Mouse (Mus musculus): ENCODE measurements at regions not wholly inside any gene's neighbourhood (a gene's known extent, or its start where the extent isn't known, plus 50 kb on each side); places are given as distances from the start of the nearest gene placed in this dataset.

DNA sequence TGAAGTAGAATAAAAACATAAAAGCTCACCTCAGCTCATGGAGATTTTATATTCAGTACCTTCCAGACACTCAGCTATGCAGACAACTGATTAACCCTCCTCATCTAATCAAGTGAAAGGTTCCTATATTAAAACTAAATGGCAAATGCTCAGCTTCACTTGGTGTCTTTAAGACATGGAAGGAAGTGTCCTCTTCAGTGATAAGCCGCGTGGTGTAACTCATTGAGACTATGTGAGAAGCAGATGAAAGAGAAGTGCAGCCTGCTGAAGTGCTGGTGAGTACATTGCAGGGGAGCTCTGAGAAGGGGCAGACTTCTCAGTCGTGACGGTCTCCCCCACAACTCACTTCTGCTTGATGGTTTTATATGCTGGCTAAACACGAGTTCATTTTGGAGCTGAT, 86.6 kb upstream of the Lgalsl start:
- no peak for ATAC-seq (replicated peaks; ENCODE audit: low FRiP score, low TSS enrichment, poor library complexity, severe bottlenecking)

DNA sequence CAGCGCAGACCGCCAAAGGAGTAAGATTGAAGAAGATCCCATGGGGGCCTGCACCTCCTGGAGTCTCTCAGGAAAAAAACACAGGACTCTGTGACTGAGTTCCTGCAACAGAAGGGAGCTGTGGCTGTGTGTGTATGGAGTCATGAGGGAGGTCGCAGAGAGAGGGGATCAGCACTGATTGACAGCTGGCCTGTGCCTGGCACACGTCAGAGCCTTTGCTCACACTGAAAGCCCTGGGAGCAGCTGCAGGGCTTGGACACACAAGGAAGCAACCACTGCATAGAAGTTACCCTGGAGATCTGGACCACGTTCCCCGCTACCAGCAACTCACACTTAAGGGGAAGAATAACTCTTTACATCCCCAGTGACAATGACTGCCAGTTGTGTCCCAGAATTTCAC, 92.3 kb upstream of the Lgalsl start:
- no peak for ATAC-seq (replicated peaks; ENCODE audit: low FRiP score, low TSS enrichment, poor library complexity, severe bottlenecking)

DNA sequence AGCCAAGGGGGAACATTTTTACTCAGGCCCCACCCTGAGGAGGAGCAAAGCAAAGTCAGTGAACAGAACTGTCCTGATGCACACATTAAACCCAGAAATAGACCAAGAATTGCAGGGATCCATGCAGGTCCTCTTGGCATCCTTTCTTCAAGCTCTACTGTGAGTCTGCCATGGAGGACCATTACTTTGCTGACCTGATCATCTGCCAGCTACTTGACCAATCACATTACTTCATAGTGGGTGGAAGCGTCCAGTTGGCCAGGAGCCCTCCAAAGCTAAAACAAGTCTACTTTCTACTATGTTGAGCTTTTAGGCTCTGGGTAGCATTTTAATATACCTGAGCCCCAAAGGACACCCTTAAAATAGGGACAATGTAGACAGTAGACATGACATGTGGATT, 98.6 kb upstream of the Lgalsl start:
- no peak for ATAC-seq (replicated peaks; ENCODE audit: low FRiP score, low TSS enrichment, poor library complexity, severe bottlenecking)

DNA sequence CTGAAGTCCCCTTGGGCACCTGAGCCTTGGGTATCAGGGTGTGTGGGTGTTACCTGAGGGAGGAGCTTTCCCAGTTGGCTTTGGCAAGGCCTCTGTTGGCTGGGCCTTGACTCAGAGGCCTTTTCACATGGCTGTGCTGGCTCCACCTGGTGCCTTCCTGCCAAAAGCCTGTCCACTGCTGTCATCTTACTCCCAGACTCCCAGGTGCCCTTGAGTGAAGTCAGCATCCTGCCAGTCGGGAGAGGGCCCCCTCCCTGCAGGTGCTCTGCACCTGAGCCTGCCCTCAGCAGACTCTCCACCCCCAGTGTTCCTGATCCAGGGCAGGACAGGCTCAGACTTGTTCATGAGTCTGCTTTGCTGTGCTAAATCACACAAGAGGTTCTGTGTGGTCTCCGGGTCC, 99.2 kb upstream of the Lgalsl start:
- no peak for ATAC-seq (replicated peaks; ENCODE audit: low FRiP score, low TSS enrichment, poor library complexity, severe bottlenecking)

DNA sequence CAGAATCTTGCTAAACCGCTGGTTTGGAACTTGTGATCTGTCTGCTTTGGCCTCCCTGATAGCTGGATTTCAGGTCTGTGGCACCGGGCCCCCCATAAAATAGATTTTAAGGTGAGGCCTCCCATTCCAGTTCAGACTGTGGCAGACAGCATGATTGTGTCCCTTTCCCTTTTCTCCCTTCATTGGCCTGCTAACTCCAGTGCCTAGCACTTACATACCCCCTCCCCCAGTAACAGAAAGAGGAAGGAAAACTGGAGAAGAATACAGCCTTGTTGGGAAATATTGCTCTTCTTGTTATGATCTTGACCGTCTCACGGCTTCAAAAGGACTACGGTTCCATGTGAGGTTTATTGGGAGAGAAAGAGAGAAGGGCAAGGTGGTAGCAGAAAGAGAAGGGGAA, 99.7 kb upstream of the Lgalsl start:
- ATAC-seq (replicated peaks; ENCODE audit: low FRiP score, low TSS enrichment, poor library complexity, severe bottlenecking): no peak

DNA sequence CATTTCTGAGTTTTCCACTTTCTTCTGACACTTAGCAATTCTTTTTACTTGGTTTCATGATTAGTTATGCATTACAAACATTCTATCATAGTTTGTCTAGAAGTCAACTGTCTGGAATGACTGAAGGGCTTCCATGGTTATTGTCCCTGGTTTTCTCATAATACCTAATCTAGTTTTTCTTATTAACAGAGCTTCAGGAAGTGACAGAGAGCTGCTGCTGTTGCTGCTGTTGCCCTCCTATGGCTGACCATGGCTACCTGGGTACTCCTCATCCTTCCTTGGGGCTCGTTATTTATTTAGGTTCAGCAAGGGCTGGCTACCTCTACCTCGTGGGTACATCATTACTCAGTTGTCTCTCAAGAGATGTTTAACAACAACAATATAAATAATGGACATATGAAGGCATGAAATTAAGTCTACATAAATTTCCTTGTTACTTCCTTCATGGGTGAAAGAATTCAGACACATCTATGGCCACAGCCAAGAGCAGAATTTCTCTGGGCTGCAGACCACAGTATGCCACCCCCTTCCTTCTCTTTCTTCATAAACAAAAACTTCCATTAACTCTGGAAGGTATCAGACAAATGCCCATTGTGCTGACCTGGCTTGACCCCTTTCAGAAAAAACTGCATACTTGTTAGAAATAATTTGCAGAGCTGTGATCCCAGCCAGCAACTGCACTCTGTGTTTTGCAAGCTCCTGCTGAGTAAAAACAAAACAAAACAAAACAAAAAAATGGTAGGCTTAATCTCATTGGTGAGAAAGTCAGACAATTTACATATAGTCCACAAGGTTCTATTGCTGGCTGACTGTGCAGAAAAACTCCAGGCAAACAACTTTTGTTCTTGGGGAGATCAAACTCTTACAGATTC, 103.6 kb upstream of the Lgalsl start:
- ATAC-seq (replicated peaks; ENCODE audit: low FRiP score, low TSS enrichment, poor library complexity, severe bottlenecking): no peak

DNA sequence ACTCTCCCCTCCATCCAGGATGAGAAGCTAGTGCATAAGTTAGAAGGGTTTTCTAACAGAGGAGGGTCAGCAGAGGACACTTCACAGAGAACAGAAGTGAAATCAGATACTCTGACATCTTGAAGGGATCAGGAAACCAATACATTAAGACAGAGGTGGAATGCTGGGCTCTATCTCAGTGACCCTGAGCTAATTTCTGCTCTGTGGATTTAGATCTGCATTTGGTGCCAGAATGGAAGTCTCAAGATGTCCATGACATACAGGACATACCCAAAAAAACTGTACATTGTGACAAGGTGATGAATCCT, 104.2 kb upstream of the Lgalsl start:
- ATAC-seq (replicated peaks; ENCODE audit: low FRiP score, low TSS enrichment, poor library complexity, severe bottlenecking): no peak

DNA sequence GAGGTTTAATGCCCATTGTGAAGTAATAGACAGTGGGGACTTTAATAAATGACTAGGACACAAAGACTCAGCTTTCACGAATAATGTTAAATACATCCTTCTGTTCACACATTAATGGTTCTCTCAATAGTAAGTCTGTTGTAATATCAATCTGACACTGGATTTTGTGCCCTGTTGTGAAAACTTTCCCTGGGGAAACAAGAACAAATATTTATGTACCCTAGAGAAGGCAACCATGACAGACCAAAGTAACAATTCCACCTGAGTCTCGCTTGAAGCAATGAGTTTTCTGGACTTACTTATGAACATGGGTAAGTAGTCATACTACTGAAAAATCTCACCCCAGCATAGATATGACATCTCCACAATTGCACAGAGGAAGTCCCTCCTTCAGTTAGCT, 105.1 kb upstream of the Lgalsl start:
- no peak for ATAC-seq (replicated peaks; ENCODE audit: low FRiP score, low TSS enrichment, poor library complexity, severe bottlenecking)

DNA sequence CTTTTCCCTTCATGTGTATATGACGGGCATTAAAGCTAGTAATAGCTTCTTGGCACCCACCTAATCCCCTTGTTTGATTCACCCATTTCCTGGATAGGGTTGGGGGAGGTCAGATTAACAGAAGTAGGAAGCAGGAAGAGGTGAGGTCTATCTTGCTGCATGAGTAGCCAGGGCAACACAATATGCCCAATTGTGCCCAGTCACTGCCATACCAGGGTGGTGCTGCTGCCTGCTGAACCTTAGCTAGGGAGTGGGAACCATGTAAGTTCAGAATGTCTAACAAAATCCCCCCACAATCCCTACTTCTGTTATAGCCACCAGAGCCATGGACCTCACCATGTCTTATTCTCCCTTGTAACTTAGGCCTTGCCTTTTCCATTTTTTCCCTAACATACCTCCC, 106.1 kb upstream of the Lgalsl start:
- ATAC-seq (replicated peaks; ENCODE audit: low FRiP score, low TSS enrichment, poor library complexity, severe bottlenecking): 0 out of 2 replicates have a peak, but pooled peaks have one; percentile 45

DNA sequence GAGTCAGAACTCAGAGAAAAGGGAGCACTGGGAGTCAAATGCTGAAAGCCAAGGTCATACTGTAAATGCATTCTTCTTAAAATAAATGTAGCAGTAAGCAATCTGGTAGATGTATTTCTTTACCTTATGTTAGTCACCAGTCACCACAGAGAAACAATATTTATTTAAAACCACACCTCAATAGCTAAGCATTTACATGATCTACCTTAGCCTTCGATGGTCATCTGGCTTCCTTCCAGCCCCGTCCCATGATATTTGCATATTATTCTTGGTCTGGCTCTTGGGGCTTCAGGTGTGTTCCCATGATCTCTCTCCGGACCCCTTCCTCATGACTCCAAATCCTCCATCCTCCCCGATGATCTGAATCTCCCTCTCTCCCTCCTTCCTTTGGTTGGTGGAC, 107.1 kb upstream of the Lgalsl start:
- no peak for ATAC-seq (replicated peaks; ENCODE audit: low FRiP score, low TSS enrichment, poor library complexity, severe bottlenecking)

DNA sequence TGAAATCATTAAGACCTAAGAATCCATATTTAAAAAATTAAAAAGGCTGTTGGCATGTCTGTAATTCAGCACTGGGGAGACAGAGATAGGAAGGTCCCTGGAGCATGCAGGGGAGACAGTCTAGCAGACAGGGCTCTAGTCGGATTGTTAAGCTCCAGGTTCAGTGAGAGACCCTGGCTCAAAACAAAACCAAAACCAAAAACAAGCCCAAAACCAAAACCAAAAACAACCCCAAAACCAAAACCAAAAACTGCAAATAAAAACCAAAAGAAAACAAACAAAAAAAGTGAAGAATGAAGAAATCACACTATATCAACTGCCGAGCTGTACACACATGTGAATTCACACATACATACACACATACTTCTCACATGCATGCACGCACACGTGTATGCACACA, 108.8 kb upstream of the Lgalsl start:
- no peak for ATAC-seq (replicated peaks; ENCODE audit: low FRiP score, low TSS enrichment, poor library complexity, severe bottlenecking)

DNA sequence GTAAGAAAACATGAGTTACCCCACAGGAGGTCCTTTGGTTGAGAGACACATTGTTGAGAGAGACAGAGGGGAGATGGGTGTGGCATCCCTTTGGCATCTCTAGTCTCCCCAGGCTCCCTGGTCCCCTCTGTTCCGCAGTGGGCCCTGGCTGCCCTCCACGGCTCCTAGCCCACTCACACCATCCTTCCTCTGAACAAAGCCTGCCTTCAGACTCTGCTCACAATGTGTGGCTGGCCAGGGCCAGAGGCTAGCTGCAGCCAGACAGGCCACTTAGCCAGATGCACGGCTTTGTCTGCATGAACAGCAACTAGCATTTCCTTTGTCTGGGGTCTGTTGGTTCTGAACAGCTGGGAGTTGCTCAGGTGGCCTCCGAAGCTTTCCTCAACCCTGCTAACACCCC, 110.7 kb upstream of the Lgalsl start:
- ATAC-seq (replicated peaks; ENCODE audit: low FRiP score, low TSS enrichment, poor library complexity, severe bottlenecking): 0 out of 2 replicates have a peak, but pooled peaks have one; percentile 14

DNA sequence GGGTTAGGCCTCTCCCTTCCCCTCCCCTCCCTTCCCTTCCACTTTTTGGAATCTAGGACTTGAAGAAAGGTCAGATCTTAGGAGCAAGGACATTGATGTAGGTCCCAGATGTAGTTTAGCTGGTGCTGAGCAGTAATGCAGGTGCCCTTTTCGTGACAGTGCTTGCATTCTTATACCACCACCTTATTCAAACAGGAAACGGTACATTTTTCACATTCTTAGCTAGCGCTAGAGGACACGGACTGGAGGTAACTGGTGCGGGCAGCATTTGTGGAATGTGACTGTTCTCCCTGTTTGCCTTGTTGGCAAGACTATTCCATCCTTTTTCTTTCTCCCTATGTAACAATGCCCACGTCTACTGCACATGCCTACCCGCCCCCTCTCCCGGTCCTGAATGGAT, 124.7 kb upstream of the Lgalsl start:
- no peak for ATAC-seq (replicated peaks; ENCODE audit: low FRiP score, low TSS enrichment, poor library complexity, severe bottlenecking)

DNA sequence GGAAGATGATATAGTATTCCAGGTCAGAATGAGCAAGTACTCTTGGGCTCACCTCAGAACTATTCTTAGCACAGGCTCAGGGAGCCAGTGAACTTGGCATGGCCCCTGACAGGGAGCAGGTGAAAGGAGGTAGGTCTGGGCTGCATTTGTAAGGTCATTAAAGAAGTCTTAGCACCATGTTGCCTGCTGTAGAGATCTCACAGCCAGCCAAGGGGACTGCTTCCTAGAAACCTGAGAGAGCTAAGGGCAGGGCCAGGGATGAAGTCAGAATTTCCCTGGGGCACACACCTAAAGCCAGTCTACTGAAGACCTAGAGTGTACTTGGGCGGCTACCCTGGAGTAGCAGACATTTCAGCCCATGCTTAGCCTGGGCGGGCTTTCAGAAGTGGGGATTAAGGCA, 126.9 kb upstream of the Lgalsl start:
- peak; percentile 32; the same call in 1 of the 2 replicates for ATAC-seq (replicated peaks; ENCODE audit: low FRiP score, low TSS enrichment, poor library complexity, severe bottlenecking)

DNA sequence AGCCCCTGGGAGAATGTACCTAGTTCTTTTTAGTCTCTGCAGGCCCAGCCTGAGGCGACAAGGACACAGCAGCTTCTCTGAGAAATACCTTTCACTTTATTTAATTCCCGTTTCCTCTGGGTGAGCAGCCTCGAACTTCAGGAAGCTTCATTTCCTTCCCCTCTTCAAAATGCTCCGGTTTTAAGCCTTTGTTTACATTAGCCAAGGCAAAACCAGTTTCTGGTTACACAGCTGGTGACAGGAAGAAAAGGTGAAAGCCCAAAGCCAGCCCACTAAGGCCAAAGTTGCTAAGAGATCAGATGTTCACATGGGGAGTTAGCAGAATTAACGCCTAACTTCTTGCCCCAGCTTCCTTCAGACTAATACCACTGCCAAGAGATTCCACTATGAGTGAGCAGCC, 127.4 kb upstream of the Lgalsl start:
- no peak for ATAC-seq (replicated peaks; ENCODE audit: low FRiP score, low TSS enrichment, poor library complexity, severe bottlenecking)

DNA sequence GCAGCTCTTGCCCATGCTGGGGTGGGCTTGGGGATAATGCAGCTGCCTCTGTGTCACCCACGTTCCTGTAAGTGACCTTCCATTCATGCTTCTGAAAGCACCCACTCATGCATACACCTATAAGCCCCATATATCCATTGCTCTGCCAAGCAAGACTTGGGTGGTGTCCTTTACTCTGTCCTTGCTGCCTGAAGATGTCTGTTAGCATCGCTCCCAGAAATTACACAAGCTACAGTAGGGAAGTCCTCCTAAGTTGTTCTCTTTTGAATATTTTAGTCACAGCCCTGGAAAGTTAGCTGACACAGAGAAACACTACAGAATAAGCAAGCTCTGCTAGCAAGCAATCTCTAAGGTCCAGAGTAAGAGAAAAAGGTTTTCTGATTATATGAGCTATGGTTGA, 129.2 kb upstream of the Lgalsl start:
- no peak for ATAC-seq (replicated peaks; ENCODE audit: low FRiP score, low TSS enrichment, poor library complexity, severe bottlenecking)

DNA sequence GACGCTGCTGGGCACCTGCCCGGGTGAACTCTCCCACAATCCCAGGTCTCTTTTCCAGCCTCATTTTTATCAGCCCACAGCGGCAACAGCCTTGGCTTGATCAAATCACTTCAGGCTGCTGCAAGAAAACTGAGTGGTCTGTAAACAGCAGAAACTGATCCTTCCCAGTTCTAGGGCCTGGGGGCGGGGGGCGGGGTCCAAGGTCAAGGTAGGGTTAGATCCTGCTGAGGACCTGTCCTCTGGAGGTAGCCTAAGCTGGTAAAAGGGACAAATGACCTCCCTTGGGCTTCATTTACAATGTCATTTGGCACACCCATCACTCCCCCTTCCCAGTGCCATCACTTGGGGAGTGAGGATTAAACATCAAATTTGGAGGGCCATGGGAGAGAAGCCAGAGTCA, 129.9 kb upstream of the Lgalsl start:
- ATAC-seq (replicated peaks; ENCODE audit: low FRiP score, low TSS enrichment, poor library complexity, severe bottlenecking): no peak

DNA sequence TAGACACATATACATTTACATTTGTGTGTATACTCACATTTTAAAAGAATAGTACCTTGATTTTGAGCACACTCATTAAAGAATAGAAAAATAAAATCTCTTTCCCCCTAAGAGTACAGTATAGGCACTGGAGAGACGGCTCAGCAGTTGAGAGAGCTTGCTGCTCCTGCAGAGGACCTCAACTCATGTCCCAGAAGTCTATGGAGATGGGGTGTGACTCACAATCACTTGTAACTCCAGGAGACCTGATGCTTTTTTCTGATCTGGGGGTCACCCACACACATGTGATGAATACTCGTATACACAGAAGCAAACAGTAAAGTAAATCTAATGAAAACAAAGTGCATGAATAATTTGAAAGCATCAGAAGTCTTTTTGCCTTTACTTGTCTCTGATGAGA, 129.5 kb upstream of the Peli1 start:
- ATAC-seq (replicated peaks; ENCODE audit: low FRiP score, low TSS enrichment, poor library complexity, severe bottlenecking): no peak

DNA sequence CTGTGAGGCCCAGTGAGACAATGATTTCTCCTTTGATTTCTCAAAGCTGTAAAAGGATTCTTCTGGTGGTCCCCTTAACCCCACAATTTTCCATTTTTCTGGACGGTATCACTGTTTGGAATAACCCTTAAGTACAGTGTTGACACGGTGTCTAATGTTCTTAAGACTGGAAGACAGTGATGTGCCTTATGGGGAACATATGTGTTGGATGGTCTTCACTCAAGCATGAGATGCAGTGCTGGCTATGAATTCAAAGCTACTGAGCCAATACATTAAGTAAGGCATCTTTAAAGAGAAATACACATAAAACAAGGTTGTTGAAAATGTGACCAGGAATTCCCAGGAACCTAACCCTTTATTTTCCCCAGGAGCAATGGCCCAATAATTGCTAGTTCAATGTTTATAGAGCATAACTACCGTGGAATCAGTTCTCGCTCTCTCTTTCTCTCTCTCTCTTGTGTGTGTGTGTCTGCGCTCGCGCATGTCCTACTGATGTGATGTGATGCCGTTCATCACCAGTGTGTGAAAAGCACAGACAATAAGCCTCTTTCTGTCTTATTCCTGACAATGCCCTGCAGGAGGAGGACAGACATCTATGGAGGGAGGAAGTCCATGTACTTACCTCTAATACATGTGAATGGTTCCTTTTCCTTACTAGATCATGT, 125.4 kb upstream of the Peli1 start:
- no peak for ATAC-seq (replicated peaks; ENCODE audit: low FRiP score, low TSS enrichment, poor library complexity, severe bottlenecking)

DNA sequence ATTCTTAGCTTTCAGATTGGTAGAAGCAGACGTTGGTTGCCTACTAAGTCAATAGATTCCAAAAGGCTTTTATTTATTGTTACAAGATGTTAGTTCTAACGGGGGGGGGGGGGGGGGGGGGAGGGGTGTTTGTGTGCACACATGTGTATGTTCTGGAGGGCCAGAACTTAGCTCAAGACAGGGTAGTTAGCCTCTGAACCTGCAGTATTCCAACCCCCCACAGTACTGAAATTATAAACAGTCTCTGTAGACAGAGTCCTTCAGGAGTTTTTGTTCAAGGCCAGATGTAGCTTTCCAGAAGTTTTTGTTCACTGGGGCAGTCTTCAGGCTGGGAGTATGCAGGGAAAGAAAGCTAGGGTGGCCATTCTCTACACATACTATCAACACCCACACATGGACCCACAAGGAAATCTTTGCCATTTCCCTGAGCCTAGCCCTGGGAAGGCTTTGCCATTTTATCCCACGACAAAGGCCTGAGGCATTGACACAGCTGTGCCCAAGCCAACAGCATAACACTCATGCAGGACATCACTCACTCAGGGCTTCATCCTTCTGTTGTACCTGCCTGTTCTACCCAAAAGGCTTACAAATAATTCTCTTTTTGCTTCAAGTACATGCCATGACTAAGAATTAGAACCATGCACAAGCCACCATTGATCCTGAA, 123.6 kb upstream of the Peli1 start:
- no peak for ATAC-seq (replicated peaks; ENCODE audit: low FRiP score, low TSS enrichment, poor library complexity, severe bottlenecking)

DNA sequence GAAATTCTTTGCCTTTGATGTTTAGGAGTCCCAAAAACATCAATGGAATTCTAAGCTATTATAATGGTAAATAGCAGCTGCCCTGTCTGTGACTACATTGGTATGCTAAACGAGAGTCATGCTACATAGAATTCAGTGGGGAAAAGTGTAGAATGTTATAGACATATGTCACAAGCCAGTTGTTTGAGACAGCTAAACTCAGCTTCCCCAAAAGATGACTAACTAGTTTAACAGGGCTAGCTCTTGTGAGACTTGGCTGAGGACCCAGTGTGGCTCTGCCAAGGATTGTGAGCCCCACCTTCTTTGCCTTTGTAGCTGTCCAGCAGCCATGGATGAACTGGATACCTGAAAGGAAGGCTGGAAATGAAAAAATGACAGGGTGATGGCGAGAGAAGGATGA, 122.8 kb upstream of the Peli1 start:
- ATAC-seq (replicated peaks; ENCODE audit: low FRiP score, low TSS enrichment, poor library complexity, severe bottlenecking): no peak

Data from megakaryocyte-erythroid progenitor cell, adult 5-6 weeks (primary cell).